In the genomic region with DNA sequence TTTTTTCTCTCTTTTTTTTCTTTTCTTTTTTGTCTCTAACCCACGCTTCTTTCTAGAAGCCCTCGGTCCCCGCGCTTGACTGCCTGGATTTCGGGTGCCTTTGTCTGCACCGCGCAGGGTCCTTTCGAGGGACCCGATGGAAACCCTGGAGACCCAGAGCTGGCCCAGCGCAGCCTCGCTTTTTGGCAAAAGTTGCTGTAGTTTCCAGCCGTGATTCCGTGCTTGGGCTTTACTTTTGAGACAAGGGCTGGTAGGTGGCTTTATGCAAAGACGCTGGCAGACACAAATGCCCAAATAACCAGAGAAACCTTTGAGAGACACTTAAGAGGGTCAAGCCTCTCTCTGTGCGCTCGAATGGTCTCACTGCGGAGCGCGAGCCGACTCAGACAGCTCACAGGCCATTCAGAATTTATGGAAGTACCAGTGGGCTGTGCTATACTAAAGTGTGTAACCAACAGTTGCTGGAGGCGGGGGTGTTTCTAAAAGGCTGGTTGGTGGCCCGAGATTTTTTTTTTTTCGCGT, we compare ENCODE assay signal across 8 mouse cellular contexts. TPM values are rescaled to one million over a fixed set of nuclear protein-coding genes. Genes with fewer than 3 reads are reported as not detected.
DNase-seq lines count a peak whose midpoint lies in the region; ATAC-seq and TF ChIP-seq lines count a peak whose summit lies in the region.

No protein-coding gene starts in this region.

- peak overlapping the region; percentile 96 for H3K4me2 ChIP-seq in heart, embryonic 12.5 days
- peak overlapping the region; percentile 86 for H3K4me2 ChIP-seq in heart, postnatal 0 days (ENCODE audit: low read depth, low read length)

- H3K9me3 ChIP-seq in heart, embryonic 12.5 days (replicated peaks) = no peaks in the 10 kb centered on the region
- H3K9me3 ChIP-seq in ES-Bruce4 (replicated peaks; ENCODE audit: control insufficient read depth, insufficient read depth, low read length, poor library complexity, severe bottlenecking) = no peaks in the 10 kb centered on the region
- no peaks in the 10 kb centered on the region for H3K9me3 ChIP-seq in heart, postnatal 0 days (replicated peaks; ENCODE audit: control insufficient read depth, low read length)
- H3K9me3 ChIP-seq in midbrain, embryonic 10.5 days (replicated peaks) = no peaks in the 10 kb centered on the region

- TF ChIP-seq CTCF in ES-Bruce4 (IDR thresholded peaks at IDR 0.05; ENCODE audit: low read depth, low read length) = no peak
- TF ChIP-seq CTCF in heart, postnatal 0 days (IDR thresholded peaks at IDR 0.05; ENCODE audit: low read depth) = no peak

- H3K27ac ChIP-seq in heart, embryonic 12.5 days (ENCODE audit: poor library complexity, severe bottlenecking) = no peak overlapping the region
- no peak overlapping the region for H3K27ac ChIP-seq in ES-Bruce4 (ENCODE audit: insufficient read depth, low read length)
- no peak overlapping the region for H3K27ac ChIP-seq in heart, postnatal 0 days (ENCODE audit: low read depth)
- no peak overlapping the region for H3K27ac ChIP-seq in midbrain, embryonic 10.5 days (replicated peaks)

- H3K27me3 ChIP-seq in heart, embryonic 12.5 days (replicated peaks) = peaks cover 70% of the 10 kb centered on the region
- peaks cover 14% of the 10 kb centered on the region for H3K27me3 ChIP-seq in ES-Bruce4 (ENCODE audit: control insufficient read depth, insufficient read depth, low read length, poor library complexity, severe bottlenecking)
- peaks cover 65% of the 10 kb centered on the region for H3K27me3 ChIP-seq in heart, postnatal 0 days (ENCODE audit: control insufficient read depth, insufficient read depth, low read length)
- peaks cover 79% of the 10 kb centered on the region for H3K27me3 ChIP-seq in midbrain, embryonic 10.5 days (ENCODE audit: low read depth, poor library complexity, severe bottlenecking)

- peak overlapping the region; percentile 43; the same call in 1 of the 2 replicates for H3K9ac ChIP-seq in heart, embryonic 12.5 days
- H3K9ac ChIP-seq in ES-Bruce4 (ENCODE audit: low read depth, poor library complexity, severe bottlenecking) = peak overlapping the region; percentile 21; the same call in 1 of the 2 replicates
- H3K9ac ChIP-seq in heart, postnatal 0 days (replicated peaks; ENCODE audit: low read depth, low read length) = no peak overlapping the region

- no peak for DNase-seq in heart, postnatal 36 days
- DNase-seq in heart, postnatal 0 days (ENCODE audit: low spot score) = no peak
- peak; percentile 54 for DNase-seq in midbrain, embryonic 10.5 days (ENCODE audit: low spot score)
- DNase-seq in spleen, adult 12 weeks (ENCODE audit: low spot score) = no peak
- no peak for DNase-seq in left cerebral cortex, adult 9 months (ENCODE audit: low spot score in 2 of 2)

- H3K4me1 ChIP-seq in heart, embryonic 12.5 days (replicated peaks) = peaks cover 10% of the 10 kb centered on the region; the same call in 1 of the 2 replicates
- no peaks in the 10 kb centered on the region for H3K4me1 ChIP-seq in ES-Bruce4 (ENCODE audit: control insufficient read depth, insufficient read depth, low read length)
- H3K4me1 ChIP-seq in heart, postnatal 0 days (ENCODE audit: control insufficient read depth, insufficient read depth) = peaks cover 13% of the 10 kb centered on the region; the same call in 1 of the 2 replicates
- peaks cover 34% of the 10 kb centered on the region for H3K4me1 ChIP-seq in midbrain, embryonic 10.5 days

- no peak for TF ChIP-seq POLR2A in ES-Bruce4 (IDR thresholded peaks at IDR 0.05; ENCODE audit: insufficient read depth, low read length)

- TF ChIP-seq EP300 in ES-Bruce4 (IDR thresholded peaks at IDR 0.05; ENCODE audit: insufficient read depth, low read depth, low read length) = no peak
- TF ChIP-seq EP300 in heart, postnatal 0 days (IDR thresholded peaks at IDR 0.05; ENCODE audit: low read depth) = no peak

- intact Hi-C loops in heart, postnatal 36 days (cut with DNase I) = loop anchor here (5.0 kb wide), 1 partner anchor 74 kb away; no protein-coding TSS in a partner anchor

- no peaks in the 10 kb centered on the region for H3K36me3 ChIP-seq in heart, embryonic 12.5 days
- H3K36me3 ChIP-seq in ES-Bruce4 (ENCODE audit: control insufficient read depth, insufficient read depth, low read length, poor library complexity, severe bottlenecking) = no peaks in the 10 kb centered on the region
- no peaks in the 10 kb centered on the region for H3K36me3 ChIP-seq in heart, postnatal 0 days (replicated peaks; ENCODE audit: control insufficient read depth, insufficient read depth, low read length)
- H3K36me3 ChIP-seq in midbrain, embryonic 10.5 days = no peaks in the 10 kb centered on the region

- peak overlapping the region; percentile 55 for H3K4me3 ChIP-seq in heart, embryonic 12.5 days
- H3K4me3 ChIP-seq in ES-Bruce4 (ENCODE audit: low read depth, low read length) = 0 out of 2 replicates have a peak overlapping the region, but pooled peaks have one; percentile 20
- H3K4me3 ChIP-seq in heart, postnatal 0 days (ENCODE audit: low read depth, low read length) = peak overlapping the region; percentile 59
- peak overlapping the region; percentile 58 for H3K4me3 ChIP-seq in midbrain, embryonic 10.5 days

- no peak for ATAC-seq in heart, embryonic 12.5 days (ENCODE audit: insufficient number of reproducible peaks, low FRiP score)
- ATAC-seq in heart, postnatal 0 days (ENCODE audit: insufficient read depth, low read depth) = no peak
- no peak for ATAC-seq in granulocyte monocyte progenitor cell, adult 5-6 weeks (replicated peaks; ENCODE audit: poor library complexity, severe bottlenecking)

- WGBS in heart, embryonic 12.5 days = 13% methylated on average over 24 of the region's 24 CpGs
- 12% methylated on average over 24 of the region's 24 CpGs for WGBS in heart, postnatal 0 days
- 12% methylated on average over 24 of the region's 24 CpGs for WGBS in midbrain, embryonic 10.5 days

RNA-seq across cellular contexts. Expression of a gene that starts 0.4 kb away (rescaled TPM):
- 1.3 and 1.6 TPM in 2 replicates for polyA plus RNA-seq in heart, embryonic 12.5 days (2016; fragmentation: Nextera tagmentation; extraction: Ambion mirVana)
- under 1 TPM; 0.51 to 0.58 TPM for total RNA-seq in heart, postnatal 36 days (2021)
- not detected in 2 replicates for polyA plus RNA-seq in ES-Bruce4 (2011; ENCODE audit: insufficient read depth, insufficient read length, low read depth, missing spikeins)
- 0.08 and 1.4 TPM in 2 replicates for total RNA-seq in heart, postnatal 0 days (2014; rRNA removed; ENCODE audit: low replicate concordance)
- polyA plus RNA-seq in heart, postnatal 0 days (2015; fragmentation: Nextera tagmentation; extraction: Ambion mirVana) = 0.44 and 0.71 TPM in 2 replicates
- polyA plus RNA-seq in midbrain, embryonic 10.5 days (2016; fragmentation: Nextera tagmentation; extraction: Ambion mirVana) = 0.44 and 0.45 TPM in 2 replicates
- total RNA-seq in granulocyte monocyte progenitor cell, adult 5-6 weeks (2014; fragmentation: Nextera tagmentation) = not detected in 2 replicates
- total RNA-seq in granulocyte monocyte progenitor cell, adult 5-6 weeks (2017) = not detected in 2 replicates
